Mouse (Mus musculus): Measurements from ENCODE around the gene Kctd6.

Kctd6 gene

GRCm38 (mm10) chr14:8214299-8215207, 613 bp downstream of the Kctd6 start:
- peak; percentile 78 for DNase-seq (ENCODE audit: extremely low spot score)

GRCm38 (mm10) chr14:8215208-8215778, 1.4 kb downstream of the Kctd6 start:
- no peak for DNase-seq (ENCODE audit: extremely low spot score)

GRCm38 (mm10) chr14:8216100-8216499, 2.2 kb downstream of the Kctd6 start:
- DNase-seq (ENCODE audit: extremely low spot score): no peak

- DNase-seq (ENCODE audit: extremely low spot score): no peak
Measured at GRCm38 (mm10) chr14:8218238-8218637, 4.3 kb downstream of the Kctd6 start.

GRCm38 (mm10) chr14:8218730-8219380, 4.9 kb downstream of the Kctd6 start:
- peak; percentile 57 for DNase-seq (ENCODE audit: extremely low spot score)

GRCm38 (mm10) chr14:8219876-8220275, 5.9 kb downstream of the Kctd6 start:
- DNase-seq (ENCODE audit: extremely low spot score): no peak

- no peak for DNase-seq (ENCODE audit: extremely low spot score)
Measured at GRCm38 (mm10) chr14:8220306-8220705, 6.4 kb downstream of the Kctd6 start.

GRCm38 (mm10) chr14:8220912-8221311, 7.0 kb downstream of the Kctd6 start:
- no peak for DNase-seq (ENCODE audit: extremely low spot score)

GRCm38 (mm10) chr14:8222561-8222960, 8.6 kb downstream of the Kctd6 start:
- DNase-seq (ENCODE audit: extremely low spot score): no peak

- no peak for DNase-seq (ENCODE audit: extremely low spot score)
Measured at GRCm38 (mm10) chr14:8223506-8224293, 9.8 kb downstream of the Kctd6 start.

- DNase-seq (ENCODE audit: extremely low spot score): no peak
Measured at GRCm38 (mm10) chr14:8224805-8225204, 10.9 kb downstream of the Kctd6 start.

GRCm38 (mm10) chr14:8229367-8230019, 15.6 kb downstream of the Kctd6 start:
- DNase-seq (ENCODE audit: extremely low spot score): no peak

- DNase-seq (ENCODE audit: extremely low spot score): no peak
Measured at GRCm38 (mm10) chr14:8232155-8232910, 18.4 kb downstream of the Kctd6 start.

- no peak for DNase-seq (ENCODE audit: extremely low spot score)
Measured at GRCm38 (mm10) chr14:8233252-8233651, 19.3 kb downstream of the Kctd6 start.

GRCm38 (mm10) chr14:8241816-8242215, 27.9 kb downstream of the Kctd6 start:
- no peak for DNase-seq (ENCODE audit: extremely low spot score)

- peak; percentile 24 for DNase-seq (ENCODE audit: extremely low spot score)
Measured at GRCm38 (mm10) chr14:8242388-8242920, 28.5 kb downstream of the Kctd6 start.

- DNase-seq (ENCODE audit: extremely low spot score): no peak
Measured at GRCm38 (mm10) chr14:8243136-8243888, 29.4 kb downstream of the Kctd6 start.

- no peak for DNase-seq (ENCODE audit: extremely low spot score)
Measured at GRCm38 (mm10) chr14:8244211-8244611, 30.3 kb downstream of the Kctd6 start.

- DNase-seq (ENCODE audit: extremely low spot score): no peak
Measured at GRCm38 (mm10) chr14:8246878-8247277, 32.9 kb downstream of the Kctd6 start.

- no peak for DNase-seq (ENCODE audit: extremely low spot score)
Measured at GRCm38 (mm10) chr14:8249206-8249605, 35.3 kb downstream of the Kctd6 start.
